Mouse (Mus musculus): ENCODE data around the gene Dlg2. TPM values are rescaled to one million over a fixed set of nuclear protein-coding genes. Genes with fewer than 3 reads are reported as not detected.

Gene Dlg2
- polyA plus RNA-seq, 1 experiment from 2014 or later, result 4.3 TPM

DNA sequence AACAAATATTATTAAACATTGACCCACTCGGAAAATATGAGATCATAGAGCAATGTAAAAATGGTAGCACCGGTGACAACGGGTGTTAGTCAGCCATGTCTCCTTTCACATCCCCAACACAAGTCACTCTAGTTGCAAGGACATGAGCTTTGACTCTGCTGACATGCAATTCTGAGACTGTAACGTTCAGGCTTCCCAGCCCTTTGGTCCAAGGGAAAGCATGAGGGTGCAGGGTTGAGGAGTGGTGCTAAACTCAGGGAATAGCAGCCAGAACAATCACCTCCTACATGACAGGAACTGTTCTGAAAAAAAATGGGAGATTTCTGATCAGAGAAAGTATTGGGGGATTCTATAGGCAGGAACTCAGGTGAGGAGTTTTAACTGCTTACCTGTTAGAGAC lies 1781.7 kb downstream of the Dlg2 start:
- no peak for ATAC-seq (ENCODE audit: insufficient read depth, low FRiP score)
- Histone ChIP-seq H3K27ac (ENCODE audit: low read length) (no peak overlapping the region), H3K4me3 (replicated peaks; ENCODE audit: low read length) (no peak overlapping the region), H3K4me2 (ENCODE audit: low read depth, low read length) (no peak overlapping the region), H3K27me3 (ENCODE audit: control insufficient read depth, insufficient read depth, low read length) (no peaks in the 10 kb centered on the region), H3K9ac (ENCODE audit: low read length) (no peak overlapping the region), H3K9me3 (replicated peaks; ENCODE audit: control insufficient read depth, low read length) (no peaks in the 10 kb centered on the region), H3K4me1 (ENCODE audit: control insufficient read depth, insufficient read depth, low read length) (no peaks in the 10 kb centered on the region; the same call in 1 of the 2 replicates), H3K36me3 (ENCODE audit: control insufficient read depth, insufficient read depth, low read length) (no peaks in the 10 kb centered on the region)
- 80% methylated on average over 4 of the region's 4 CpGs for WGBS

DNA sequence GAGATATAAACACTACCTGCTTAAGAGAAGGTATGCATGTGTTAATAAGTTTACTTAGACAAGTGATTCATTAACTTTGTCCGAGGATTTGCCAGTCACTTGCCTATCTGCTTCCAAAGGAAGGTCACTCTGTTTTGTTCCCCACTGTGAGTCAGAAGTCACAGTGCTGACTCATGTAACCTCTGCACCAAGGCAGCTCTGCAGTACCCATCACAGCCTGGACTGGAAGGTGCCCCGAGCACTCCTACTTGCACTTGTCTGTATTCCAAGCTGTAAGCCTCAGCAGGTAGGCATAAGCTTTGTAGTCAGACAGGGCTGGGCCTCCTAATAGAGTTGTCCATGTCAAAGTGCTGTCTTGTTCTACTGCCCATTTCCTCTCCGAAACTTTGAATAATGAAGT lies 1782.2 kb downstream of the Dlg2 start:
- Histone ChIP-seq H3K27ac (ENCODE audit: low read length) (no peak overlapping the region), H3K4me3 (replicated peaks; ENCODE audit: low read length) (no peak overlapping the region), H3K36me3 (ENCODE audit: control insufficient read depth, insufficient read depth, low read length) (no peaks in the 10 kb centered on the region), H3K9me3 (replicated peaks; ENCODE audit: control insufficient read depth, low read length) (no peaks in the 10 kb centered on the region), H3K27me3 (ENCODE audit: control insufficient read depth, insufficient read depth, low read length) (no peaks in the 10 kb centered on the region), H3K4me1 (ENCODE audit: control insufficient read depth, insufficient read depth, low read length) (no peaks in the 10 kb centered on the region; the same call in 1 of the 2 replicates), H3K4me2 (ENCODE audit: low read depth, low read length) (no peak overlapping the region), H3K9ac (ENCODE audit: low read length) (no peak overlapping the region)
- ATAC-seq (ENCODE audit: insufficient read depth, low FRiP score), result no peak
- 64% methylated on average over 3 of the region's 3 CpGs for WGBS

GRCm38 (mm10) chr7:92264325-92264724 lies 1787.9 kb downstream of the Dlg2 start:
- no peak for ATAC-seq (ENCODE audit: insufficient read depth, low FRiP score)
- Histone ChIP-seq H3K27ac (ENCODE audit: low read length) (no peak overlapping the region), H3K27me3 (ENCODE audit: control insufficient read depth, insufficient read depth, low read length) (no peaks in the 10 kb centered on the region), H3K9ac (ENCODE audit: low read length) (no peak overlapping the region), H3K4me2 (ENCODE audit: low read depth, low read length) (no peak overlapping the region), H3K36me3 (ENCODE audit: control insufficient read depth, insufficient read depth, low read length) (no peaks in the 10 kb centered on the region), H3K9me3 (replicated peaks; ENCODE audit: control insufficient read depth, low read length) (no peaks in the 10 kb centered on the region), H3K4me1 (ENCODE audit: control insufficient read depth, insufficient read depth, low read length) (no peaks in the 10 kb centered on the region; the same call in 1 of the 2 replicates), H3K4me3 (replicated peaks; ENCODE audit: low read length) (no peak overlapping the region)
- 91% methylated on average over 3 of the region's 3 CpGs for WGBS

GRCm38 (mm10) chr7:92264964-92265363 lies 1788.5 kb downstream of the Dlg2 start:
- Histone ChIP-seq H3K4me2 (ENCODE audit: low read depth, low read length) (no peak overlapping the region), H3K4me3 (replicated peaks; ENCODE audit: low read length) (no peak overlapping the region), H3K27ac (ENCODE audit: low read length) (no peak overlapping the region), H3K4me1 (ENCODE audit: control insufficient read depth, insufficient read depth, low read length) (no peaks in the 10 kb centered on the region; the same call in 1 of the 2 replicates), H3K27me3 (ENCODE audit: control insufficient read depth, insufficient read depth, low read length) (no peaks in the 10 kb centered on the region), H3K9ac (ENCODE audit: low read length) (no peak overlapping the region), H3K36me3 (ENCODE audit: control insufficient read depth, insufficient read depth, low read length) (no peaks in the 10 kb centered on the region), H3K9me3 (replicated peaks; ENCODE audit: control insufficient read depth, low read length) (no peaks in the 10 kb centered on the region)
- ATAC-seq (ENCODE audit: insufficient read depth, low FRiP score), result no peak

DNA sequence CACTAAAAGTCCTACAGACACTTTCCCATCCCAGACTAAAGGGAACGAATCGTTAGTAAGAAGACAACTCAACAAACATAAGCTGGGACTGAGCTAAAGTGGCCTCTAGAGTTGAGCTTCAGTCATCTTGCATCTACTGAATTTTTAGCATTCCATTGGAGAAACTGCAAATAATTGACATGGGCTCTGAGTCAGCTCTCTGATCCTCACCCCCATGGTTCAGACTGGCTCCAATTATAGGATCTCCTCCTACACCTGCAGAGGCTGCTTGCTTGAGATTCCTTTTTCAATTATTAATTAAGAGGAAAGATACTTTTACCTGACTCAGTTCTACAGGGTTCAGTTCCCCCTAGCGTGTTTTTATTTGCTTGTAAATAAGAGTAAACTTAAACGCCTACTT lies 1798.9 kb downstream of the Dlg2 start:
- no peaks in the 10 kb centered on the region for H3K9me3 ChIP-seq (replicated peaks; ENCODE audit: control insufficient read depth, low read length)
- H3K4me3 ChIP-seq (replicated peaks; ENCODE audit: low read length), result no peak overlapping the region
- no peaks in the 10 kb centered on the region for H3K4me1 ChIP-seq (ENCODE audit: control insufficient read depth, insufficient read depth, low read length)
- H3K36me3 ChIP-seq (ENCODE audit: control insufficient read depth, insufficient read depth, low read length), result no peaks in the 10 kb centered on the region
- ATAC-seq (ENCODE audit: insufficient read depth, low FRiP score), result no peak
- H3K27me3 ChIP-seq (ENCODE audit: control insufficient read depth, insufficient read depth, low read length), result no peaks in the 10 kb centered on the region
- no peak overlapping the region for H3K9ac ChIP-seq (ENCODE audit: low read length)
- no peak overlapping the region for H3K27ac ChIP-seq (ENCODE audit: low read length)
- WGBS, result 70% methylated on average over 4 of the region's 4 CpGs
- H3K4me2 ChIP-seq (ENCODE audit: low read depth, low read length), result no peak overlapping the region

DNA sequence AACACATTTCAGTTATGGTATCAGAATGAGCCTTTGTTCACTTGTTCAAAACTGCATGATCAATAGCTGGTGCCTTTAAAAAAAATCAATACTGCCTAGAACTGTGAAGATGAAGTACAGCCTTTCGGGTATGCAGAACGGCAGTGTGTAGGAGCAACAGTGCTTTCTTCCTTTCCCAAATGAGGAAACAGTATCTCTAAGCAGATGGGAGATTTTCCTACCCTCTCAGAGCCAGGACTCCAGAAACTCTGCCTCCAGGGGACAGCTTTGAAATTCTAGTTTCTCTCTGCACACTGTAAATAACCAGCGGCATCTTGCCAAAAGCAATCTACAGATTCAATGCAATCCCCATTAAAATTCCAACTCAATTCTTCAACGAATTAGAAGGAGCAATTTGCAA lies 1801.2 kb downstream of the Dlg2 start:
- Histone ChIP-seq H3K9ac (ENCODE audit: low read length) (no peak overlapping the region), H3K27me3 (ENCODE audit: control insufficient read depth, insufficient read depth, low read length) (no peaks in the 10 kb centered on the region), H3K4me1 (ENCODE audit: control insufficient read depth, insufficient read depth, low read length) (no peaks in the 10 kb centered on the region), H3K4me2 (ENCODE audit: low read depth, low read length) (no peak overlapping the region), H3K27ac (ENCODE audit: low read length) (no peak overlapping the region), H3K9me3 (replicated peaks; ENCODE audit: control insufficient read depth, low read length) (no peaks in the 10 kb centered on the region), H3K36me3 (ENCODE audit: control insufficient read depth, insufficient read depth, low read length) (no peaks in the 10 kb centered on the region), H3K4me3 (replicated peaks; ENCODE audit: low read length) (no peak overlapping the region)
- WGBS, result 57% methylated on average over 4 of the region's 4 CpGs
- ATAC-seq (ENCODE audit: insufficient read depth, low FRiP score), result no peak

- Histone ChIP-seq H3K36me3 (ENCODE audit: control insufficient read depth, insufficient read depth, low read length) (no peaks in the 10 kb centered on the region), H3K9ac (ENCODE audit: low read length) (no peak overlapping the region), H3K4me1 (ENCODE audit: control insufficient read depth, insufficient read depth, low read length) (no peaks in the 10 kb centered on the region), H3K27ac (ENCODE audit: low read length) (no peak overlapping the region), H3K4me3 (replicated peaks; ENCODE audit: low read length) (no peak overlapping the region), H3K9me3 (replicated peaks; ENCODE audit: control insufficient read depth, low read length) (no peaks in the 10 kb centered on the region), H3K27me3 (ENCODE audit: control insufficient read depth, insufficient read depth, low read length) (no peaks in the 10 kb centered on the region), H3K4me2 (ENCODE audit: low read depth, low read length) (no peak overlapping the region)
- ATAC-seq (ENCODE audit: insufficient read depth, low FRiP score), result no peak
- WGBS, result 28% methylated on average over 7 of the region's 7 CpGs
Measured at GRCm38 (mm10) chr7:92280925-92281324, 1804.5 kb downstream of the Dlg2 start.

DNA sequence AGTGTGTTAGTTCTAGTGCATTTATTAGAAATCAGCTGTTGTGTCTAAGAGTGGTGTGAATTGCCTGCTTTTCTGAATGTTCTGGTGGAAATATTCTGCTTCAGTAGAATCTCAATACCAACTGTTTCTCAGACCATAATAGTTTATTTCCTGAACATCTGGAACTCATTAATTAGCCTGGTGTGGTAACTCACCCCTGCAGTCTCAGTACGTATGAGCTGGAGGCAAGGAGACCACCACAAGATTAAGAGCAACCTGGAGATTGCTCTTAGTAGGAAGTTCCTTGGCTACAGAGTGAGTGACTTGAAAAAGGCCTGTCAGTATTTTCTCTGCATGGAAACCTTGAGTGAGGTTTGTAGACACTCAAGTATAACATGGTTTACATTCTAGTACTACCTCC lies 1810.6 kb downstream of the Dlg2 start:
- Histone ChIP-seq H3K4me1 (ENCODE audit: control insufficient read depth, insufficient read depth, low read length) (no peaks in the 10 kb centered on the region), H3K36me3 (ENCODE audit: control insufficient read depth, insufficient read depth, low read length) (no peaks in the 10 kb centered on the region), H3K4me2 (ENCODE audit: low read depth, low read length) (no peak overlapping the region), H3K4me3 (replicated peaks; ENCODE audit: low read length) (no peak overlapping the region), H3K27me3 (ENCODE audit: control insufficient read depth, insufficient read depth, low read length) (no peaks in the 10 kb centered on the region), H3K27ac (ENCODE audit: low read length) (no peak overlapping the region), H3K9me3 (replicated peaks; ENCODE audit: control insufficient read depth, low read length) (no peaks in the 10 kb centered on the region), H3K9ac (ENCODE audit: low read length) (no peak overlapping the region)
- no peak for ATAC-seq (ENCODE audit: insufficient read depth, low FRiP score)
- 40% methylated on average over 1 of the region's 1 CpGs for WGBS

GRCm38 (mm10) chr7:92288814-92289213 lies 1812.3 kb downstream of the Dlg2 start:
- no peak for ATAC-seq (ENCODE audit: insufficient read depth, low FRiP score)
- no peak overlapping the region for H3K4me2 ChIP-seq (ENCODE audit: low read depth, low read length)
- WGBS, result 86% methylated on average over 3 of the region's 3 CpGs

More at GRCm38 (mm10) chr7:92288814-92289213, 1812.3 kb downstream of the Dlg2 start:
- no peaks in the 10 kb centered on the region for H3K36me3 ChIP-seq (ENCODE audit: control insufficient read depth, insufficient read depth, low read length)
- no peak overlapping the region for H3K27ac ChIP-seq (ENCODE audit: low read length)
- H3K27me3 ChIP-seq (ENCODE audit: control insufficient read depth, insufficient read depth, low read length), result no peaks in the 10 kb centered on the region
- no peaks in the 10 kb centered on the region for H3K4me1 ChIP-seq (ENCODE audit: control insufficient read depth, insufficient read depth, low read length)
- H3K9ac ChIP-seq (ENCODE audit: low read length), result no peak overlapping the region
- no peaks in the 10 kb centered on the region for H3K9me3 ChIP-seq (replicated peaks; ENCODE audit: control insufficient read depth, low read length)
- no peak overlapping the region for H3K4me3 ChIP-seq (replicated peaks; ENCODE audit: low read length)
